Mouse (Mus musculus) monocyte, adult 2 months (primary cell): Measurements from ENCODE around the gene Pacsin1.

Experiments
- DNase-seq, 2 experiments: peaks; one replicate each; pipeline ENCODE4 v3.0.0; 2022; ENCODE audit warnings: low spot score in 2 of 2, low read depth in 1 of 2

Gene Pacsin1

DNA sequence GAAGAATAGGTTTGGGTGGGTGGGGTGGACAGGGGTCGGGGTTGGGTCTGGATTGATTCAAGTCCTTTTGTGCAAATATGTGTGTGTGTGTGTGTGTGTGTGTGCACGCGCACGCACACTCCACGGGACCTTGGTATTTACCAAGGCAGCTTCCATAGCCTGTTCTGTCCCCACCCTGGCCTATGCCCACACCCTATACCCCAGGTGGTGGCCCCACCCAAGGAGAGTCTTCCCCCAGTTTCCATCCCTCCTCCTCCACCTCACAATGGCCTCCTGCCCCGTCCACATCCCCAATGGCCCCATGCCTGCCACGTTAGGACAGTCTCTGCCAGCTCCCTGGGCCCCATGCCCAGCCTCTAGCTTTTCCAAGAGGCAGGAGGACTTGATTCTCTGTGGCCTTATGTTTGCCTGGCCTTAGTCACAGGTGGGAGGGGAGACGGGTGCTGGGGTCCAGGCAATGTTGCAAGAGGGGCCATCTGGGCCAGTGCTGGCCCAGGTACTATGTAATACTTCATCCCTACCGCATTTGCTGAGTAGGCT lies 65.9 kb downstream of the Pacsin1 start:
- no peak for DNase-seq

DNA sequence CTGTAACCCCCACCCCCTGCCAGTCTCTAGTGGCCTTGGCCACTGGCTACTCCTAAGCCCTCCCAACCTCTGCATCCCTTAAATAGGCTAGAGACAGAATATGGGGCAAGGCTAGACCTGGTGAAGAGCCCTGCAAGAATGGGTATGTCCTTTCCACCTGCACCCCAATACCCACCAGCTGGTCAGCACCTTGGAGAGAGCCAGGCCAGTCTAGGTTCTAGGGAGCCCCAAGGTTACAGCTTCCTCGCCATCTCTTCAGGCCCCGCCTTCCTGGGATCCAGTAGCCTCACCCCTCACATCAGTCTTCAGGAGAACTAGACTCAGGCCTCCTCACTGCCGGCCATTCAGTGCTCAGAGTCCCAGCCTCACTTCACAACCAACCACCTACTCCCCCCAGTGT lies 69.0 kb downstream of the Pacsin1 start:
- no peak for DNase-seq

DNA sequence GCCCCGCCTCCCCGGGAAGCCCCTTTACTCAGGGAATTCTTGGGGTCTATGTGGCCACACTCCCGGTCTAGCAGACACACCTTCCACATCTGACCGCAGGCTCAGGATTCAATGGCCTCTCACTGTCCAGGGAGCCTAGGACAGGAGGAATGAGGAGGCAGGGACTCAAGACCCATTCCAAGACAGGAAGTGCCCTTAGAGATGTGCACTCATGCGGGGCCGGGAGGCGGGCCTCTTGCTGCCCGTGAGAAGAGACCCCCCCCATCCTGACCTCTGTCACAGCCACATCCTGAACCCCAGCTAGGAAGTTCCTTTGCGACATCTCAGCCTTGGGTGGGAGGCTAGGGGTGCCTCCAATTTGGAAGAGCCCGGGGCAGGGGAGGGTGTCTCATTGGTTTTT lies 69.7 kb downstream of the Pacsin1 start:
- DNase-seq, result no peak

DNA sequence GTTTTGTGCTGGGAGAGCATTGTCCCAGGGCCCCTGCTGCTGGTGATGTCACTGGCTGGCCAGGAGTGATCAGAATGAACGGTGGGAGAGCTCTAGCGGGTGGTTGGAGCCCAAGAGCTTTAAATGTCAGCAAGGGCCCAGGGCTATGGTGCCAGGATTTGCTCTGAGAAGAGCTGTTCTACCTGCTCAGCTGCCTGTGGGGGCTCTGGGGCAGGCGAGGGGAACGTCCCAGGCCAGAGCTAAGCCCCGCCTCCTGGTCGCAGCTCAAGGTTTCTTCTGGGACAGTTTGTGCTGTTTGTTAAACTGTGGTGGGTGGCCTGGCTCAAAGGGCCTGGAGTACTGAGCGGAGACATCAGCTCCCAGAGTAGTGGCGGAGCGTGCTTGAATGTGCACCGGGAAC lies 70.1 kb downstream of the Pacsin1 start:
- no peak for DNase-seq

DNA sequence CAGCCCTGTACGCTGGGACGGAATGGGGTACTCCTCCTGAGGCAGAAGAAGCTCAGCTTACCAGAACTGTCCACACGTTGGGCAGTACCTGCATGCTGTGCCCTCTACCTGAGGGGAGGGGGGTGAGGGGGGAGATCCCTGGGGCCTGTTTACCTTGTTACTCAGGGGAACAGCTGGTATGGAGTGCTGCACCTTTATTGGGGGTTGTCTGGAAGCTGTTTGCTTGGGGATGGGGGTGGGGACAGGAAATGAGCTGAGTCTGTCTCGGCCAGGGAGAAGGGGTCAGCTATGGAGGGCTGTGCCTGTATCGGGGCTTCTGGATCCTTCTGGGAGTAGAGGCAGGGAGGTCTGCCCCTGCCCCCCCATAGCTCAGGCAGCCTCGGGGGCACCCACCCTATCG lies 71.2 kb downstream of the Pacsin1 start:
- no peak for DNase-seq

DNA sequence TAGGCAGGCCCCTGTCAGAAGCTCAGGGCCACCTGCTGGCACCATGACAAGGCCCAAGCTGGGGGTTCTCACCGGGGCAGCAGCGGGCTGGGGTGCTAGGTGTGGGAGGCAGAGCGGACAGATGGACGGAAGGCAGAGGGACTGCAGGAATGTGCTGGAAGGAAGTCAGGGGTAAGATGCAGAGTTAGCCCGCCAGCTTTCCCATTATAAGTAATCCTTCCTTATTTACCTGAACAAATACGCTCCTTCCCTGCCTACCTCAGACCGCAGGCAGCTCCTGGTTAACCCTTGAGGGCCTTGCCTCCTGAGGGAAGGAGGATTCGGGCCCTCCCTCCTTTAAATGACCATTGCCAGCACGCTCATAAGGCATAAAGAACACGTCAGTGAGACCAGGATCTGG lies 73.5 kb downstream of the Pacsin1 start, which contains the start of gene Spdef:
Gene Spdef, minus strand, starts transcription at position 186 of the 400 bp plus-strand sequence.
- DNase-seq, result no peak

DNA sequence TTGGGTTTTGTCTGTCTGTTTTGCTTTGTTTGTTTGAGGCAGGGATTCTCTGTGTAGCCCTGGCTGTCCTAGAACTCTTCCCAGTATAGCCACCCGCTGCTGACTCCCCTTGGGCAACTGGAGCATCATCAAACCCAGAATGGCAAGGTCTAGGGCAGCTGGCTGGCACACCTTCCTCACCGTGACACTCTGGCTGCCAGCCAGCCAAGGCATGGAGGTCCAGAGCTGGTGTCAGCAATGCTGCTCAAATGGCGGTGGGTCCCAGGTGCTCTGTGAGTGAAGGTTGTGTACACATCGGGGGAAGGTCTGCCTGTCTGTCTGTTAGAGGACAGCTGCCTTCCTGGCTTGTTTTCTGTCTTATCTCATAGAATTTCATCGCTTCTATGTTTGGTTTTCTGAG lies 76.8 kb downstream of the Pacsin1 start:
- no peak for DNase-seq

DNA sequence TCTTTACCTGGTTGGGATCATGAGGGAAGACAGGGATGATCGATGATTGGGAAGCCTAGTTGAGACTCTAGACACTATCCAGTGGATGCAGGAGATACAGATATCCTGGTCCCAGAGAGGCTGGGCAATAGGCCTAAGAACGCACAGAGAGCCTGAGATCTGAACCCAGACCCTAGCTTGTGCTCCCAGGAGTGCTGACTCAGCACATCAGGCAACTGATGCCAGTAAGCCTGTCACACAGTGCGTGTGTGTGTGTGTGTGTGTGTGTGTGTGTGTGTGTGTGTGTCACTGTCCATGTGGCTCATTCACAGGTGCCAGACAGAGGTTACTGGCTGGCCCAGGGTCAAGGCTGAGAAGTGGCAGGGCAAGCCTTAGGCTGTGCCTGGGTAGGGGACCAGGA lies 77.4 kb downstream of the Pacsin1 start:
- DNase-seq, result no peak

DNA sequence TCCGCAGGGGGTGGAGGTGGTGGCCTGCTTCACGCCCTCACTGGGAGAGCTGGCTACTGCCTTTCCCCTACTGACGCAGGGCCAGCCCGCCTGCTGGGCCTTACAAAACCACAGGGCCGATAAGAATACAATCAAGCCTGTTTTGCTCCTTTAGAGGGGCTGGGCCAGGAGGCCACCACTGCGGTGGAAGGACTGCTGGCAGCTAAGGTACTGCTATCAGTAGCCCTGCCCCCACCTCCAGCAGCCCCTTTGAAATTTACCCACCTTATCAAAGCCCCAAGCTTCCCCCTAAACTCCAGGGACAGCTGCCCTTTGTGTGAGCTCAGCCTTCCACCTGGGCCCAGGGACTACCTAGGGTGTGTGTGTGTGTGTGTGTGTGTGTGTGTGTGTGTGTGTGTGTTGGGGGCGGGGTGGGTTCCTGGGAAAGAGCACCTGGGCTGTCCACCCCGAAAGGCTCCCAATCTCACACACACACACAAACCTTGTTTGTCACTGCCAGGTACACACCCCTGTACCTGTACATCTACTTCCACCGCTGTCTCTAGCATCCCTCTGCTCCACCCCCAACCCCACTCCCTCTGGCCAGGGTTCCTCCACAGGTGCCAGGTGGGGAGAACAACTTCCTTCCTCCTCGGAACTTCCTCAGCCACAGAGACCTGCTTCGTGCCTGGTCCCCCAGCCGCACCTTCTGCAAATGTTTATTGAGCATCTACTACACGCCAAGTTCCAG lies 79.2 kb downstream of the Pacsin1 start:
- no peak for DNase-seq

DNA sequence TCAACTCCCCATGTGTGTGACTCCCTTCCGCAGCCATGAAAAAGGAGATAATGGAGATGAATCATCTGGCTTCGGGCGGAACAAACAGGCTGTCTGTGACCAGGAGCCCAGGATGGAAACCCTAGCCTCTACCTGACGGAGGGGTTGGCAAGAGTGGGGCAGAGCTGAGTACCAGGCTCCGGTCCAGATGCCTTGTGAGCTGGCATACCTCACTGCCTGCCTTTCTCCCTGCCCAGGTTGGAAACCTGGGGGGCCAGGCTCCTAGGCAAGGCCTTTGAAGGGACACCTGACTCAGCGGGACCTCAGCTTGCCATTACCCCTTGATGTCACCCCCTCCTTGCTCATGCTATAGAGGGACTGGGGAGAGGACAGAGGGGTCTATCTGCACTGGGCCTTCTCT lies 85.7 kb downstream of the Pacsin1 start:
- DNase-seq, result no peak

DNA sequence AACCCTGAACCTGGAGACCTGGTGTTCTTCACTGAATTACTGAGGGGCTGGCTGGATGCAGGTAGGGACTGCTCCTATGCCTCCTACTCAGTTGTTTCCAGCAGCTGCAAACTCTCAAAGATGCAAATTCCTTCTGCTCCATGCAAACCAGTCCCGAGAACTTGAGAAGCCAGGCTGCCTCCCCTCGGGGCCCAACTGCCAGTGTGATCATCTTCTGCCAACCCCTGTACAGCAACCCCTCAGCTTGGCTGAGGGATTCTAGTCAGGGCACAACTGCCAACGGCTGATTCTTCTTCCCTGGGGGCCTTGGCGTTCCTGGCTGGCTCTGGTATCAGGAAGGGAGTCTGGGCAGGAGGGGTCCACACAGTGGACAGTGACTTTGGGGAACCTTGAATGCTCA lies 91.1 kb downstream of the Pacsin1 start:
- DNase-seq, result no peak

DNA sequence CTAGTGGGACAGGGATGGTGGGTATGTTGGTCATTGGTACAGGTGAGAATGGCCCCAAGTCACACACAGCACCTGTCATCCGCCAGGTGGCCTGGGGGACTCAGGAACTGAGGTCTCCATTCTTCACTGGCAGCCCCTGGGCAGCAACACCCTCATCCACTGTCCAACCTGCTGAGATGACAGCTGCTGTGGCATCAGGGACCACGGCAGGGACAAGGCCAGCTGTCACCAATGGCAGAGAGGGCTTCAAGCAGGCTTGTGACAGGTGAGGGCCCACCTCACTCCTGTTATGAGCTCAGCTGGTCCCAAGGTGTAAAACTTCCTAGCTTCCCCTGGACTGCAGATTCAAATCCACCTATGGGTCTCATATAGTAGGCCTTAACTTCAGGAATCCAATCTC lies 92.8 kb downstream of the Pacsin1 start:
- DNase-seq, result no peak

DNA sequence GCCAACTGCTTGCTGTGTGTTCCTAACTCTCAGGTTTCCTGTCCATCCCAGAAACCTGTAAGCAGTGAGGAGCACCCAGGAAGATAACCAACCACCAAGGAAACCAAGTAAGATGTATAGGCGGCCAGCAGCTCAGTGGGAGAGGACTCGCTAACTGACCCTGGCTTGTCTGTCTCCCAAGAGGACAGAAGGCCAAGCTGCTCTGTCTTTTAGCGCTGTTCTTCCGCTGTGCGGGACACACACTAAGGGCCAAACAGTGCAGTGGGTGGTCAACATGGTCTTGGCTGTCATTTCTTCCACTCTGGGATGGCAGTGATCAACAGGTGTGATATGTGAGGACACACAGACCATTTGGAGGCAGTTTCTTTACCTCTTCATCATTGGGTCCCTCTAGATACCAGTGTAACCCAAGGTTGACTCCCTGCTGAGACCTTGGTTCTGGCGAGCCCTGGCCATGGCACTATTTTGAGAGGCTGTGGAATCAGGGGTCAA lies 95.2 kb downstream of the Pacsin1 start:
- no peak for DNase-seq

DNA sequence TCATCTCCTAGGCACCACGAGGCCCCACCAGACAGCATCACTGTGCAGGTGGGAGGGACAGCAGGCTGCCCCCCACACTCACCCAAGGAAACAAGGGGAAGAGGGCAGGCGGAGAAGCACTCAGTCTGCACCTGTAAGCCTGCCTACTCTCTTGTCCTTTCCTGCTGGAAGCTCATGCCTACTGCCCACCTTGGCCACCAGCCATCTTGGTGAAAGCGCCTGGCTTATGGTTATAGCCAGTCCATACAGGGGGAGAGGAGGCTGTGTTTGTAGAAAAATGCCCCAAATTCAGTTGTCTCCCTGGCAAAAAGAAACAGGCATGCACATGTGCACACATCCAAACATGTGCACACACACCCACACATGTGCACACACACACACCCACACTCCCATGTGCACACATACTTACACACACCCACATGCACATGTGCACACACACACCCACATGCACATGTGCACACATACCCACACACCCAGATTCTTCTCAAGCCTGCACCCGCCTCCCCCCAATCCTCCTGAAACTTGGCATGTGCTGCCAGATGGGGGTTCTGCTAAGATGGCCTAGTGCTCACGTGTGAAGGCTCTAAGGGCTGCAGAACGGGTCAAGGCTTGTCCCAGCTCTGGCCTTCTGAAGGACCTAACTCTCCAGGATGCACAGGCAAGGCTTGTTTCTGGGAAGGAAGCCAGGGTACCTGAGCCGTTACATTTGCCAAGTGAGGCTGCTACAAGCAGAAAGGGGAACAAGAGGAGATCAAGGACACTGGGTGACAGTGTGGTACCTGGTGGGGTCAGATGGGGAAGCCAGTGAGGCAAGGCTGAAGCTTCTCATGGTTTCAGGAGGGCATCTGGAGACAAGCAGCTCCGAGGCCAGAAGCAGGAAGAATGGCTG lies 96.2 kb downstream of the Pacsin1 start:
- no peak for DNase-seq

DNA sequence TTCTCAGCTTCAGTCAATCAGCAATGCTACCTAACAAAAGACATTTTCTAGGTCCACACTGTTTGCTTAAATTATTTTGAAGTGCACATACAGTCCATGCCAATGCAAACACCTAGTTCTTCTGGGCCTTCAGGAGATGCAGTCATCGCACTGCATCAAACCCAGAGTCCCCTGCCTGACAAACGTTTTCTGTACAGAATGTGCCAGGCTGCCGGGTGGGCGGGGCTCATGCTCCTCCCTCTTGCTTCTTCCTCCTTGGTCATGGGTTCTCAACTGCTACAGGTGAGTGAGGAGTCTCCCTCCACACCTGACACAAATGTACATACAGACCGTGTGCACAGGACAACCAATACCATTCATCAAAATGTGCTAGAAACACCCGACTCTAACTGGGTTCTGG lies 104.9 kb downstream of the Pacsin1 start:
- DNase-seq, result no peak
